Mouse (Mus musculus) olfactory bulb, adult 2 months (tissue): ENCODE results near the gene Ncoa3. TPM values are rescaled to one million over a fixed set of nuclear protein-coding genes. Genes with fewer than 3 reads are reported as not detected.
A peak's percentile ranks its signal among the peaks of the same experiment; 100 is the strongest.

Source experiments
- H3K27ac ChIP-seq: fragments of 200-500 bp; 2 replicates; pipeline ENCODE4 v1.5.1; 2012; ENCODE audit warnings: low read depth, low read length; ENCODE audit not compliant: insufficient read depth
- H3K4me1 ChIP-seq: fragments of 200-500 bp; 2 replicates; pipeline ENCODE4 v1.6.1; 2012; ENCODE audit warnings: low read length; ENCODE audit not compliant: control insufficient read depth, insufficient read depth
- H3K4me3 ChIP-seq: fragments of 200-500 bp; 2 replicates; pipeline ENCODE4 v1.5.1; 2012; ENCODE audit warnings: mild to moderate bottlenecking, low read depth, low read length, moderate library complexity; ENCODE audit not compliant: insufficient read depth
- CTCF ChIP-seq: fragments of 200-500 bp; IDR thresholded peaks from 2 replicates; pipeline ENCODE4 v1.5.1; 2012; ENCODE audit warnings: low read depth, mild to moderate bottlenecking, low read length, moderate library complexity; ENCODE audit not compliant: insufficient read depth
- POLR2A ChIP-seq: fragments of 200-500 bp; IDR thresholded peaks from 2 replicates; pipeline ENCODE4 v1.6.1; 2012; ENCODE audit warnings: mild to moderate bottlenecking, low read depth, low read length, moderate library complexity; ENCODE audit not compliant: insufficient read depth
- WGBS: fragments of 180-500 bp; shearing (Covaris S2); methylation state at CpG from one replicate; pipeline ENCODE4 v1.1.7; 2018; 5-methylcytosine and 5-hydroxymethylcytosine counted together
- polyA plus RNA-seq: library from polyadenylated mRNA; stranded (reverse); fragments of >200 nt; gene quantifications from 2 replicates; pipeline ENCODE4 v1.2.4, GENCODE M21; 2012; ENCODE audit warnings: low replicate concordance; ENCODE audit not compliant: missing spikeins, insufficient read depth, insufficient read length

The Ncoa3 gene
- polyA plus RNA-seq, 1 experiment = not detected

DNA sequence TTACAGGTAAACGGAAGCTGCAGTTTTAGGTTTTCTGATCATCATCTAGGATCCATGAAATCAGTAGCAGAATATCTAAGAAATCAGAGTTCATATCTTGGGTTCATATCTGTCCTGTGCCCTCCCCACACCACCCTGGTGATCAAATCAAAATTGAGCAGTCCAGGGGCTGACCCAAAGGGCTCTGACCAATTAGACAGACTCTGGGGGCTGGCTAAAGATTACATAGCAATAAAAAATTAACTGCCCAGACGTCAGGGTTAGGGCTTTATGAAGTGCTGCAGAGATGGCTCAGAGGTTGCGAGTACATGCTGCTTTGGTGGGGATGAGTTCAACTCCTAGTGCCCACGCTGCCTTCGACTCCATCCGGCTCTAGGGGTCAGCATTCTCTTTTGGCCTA is 14.6 kb downstream of the Ncoa3 start:
- peaks cover 13% of the 10 kb centered on the region for H3K4me1 ChIP-seq
- H3K27ac ChIP-seq = no peak overlapping the region
- TF ChIP-seq POLR2A (no peak), CTCF (no peak)
- WGBS = 88% methylated on average over 6 of the region's 6 CpGs
- no peak overlapping the region for H3K4me3 ChIP-seq

DNA sequence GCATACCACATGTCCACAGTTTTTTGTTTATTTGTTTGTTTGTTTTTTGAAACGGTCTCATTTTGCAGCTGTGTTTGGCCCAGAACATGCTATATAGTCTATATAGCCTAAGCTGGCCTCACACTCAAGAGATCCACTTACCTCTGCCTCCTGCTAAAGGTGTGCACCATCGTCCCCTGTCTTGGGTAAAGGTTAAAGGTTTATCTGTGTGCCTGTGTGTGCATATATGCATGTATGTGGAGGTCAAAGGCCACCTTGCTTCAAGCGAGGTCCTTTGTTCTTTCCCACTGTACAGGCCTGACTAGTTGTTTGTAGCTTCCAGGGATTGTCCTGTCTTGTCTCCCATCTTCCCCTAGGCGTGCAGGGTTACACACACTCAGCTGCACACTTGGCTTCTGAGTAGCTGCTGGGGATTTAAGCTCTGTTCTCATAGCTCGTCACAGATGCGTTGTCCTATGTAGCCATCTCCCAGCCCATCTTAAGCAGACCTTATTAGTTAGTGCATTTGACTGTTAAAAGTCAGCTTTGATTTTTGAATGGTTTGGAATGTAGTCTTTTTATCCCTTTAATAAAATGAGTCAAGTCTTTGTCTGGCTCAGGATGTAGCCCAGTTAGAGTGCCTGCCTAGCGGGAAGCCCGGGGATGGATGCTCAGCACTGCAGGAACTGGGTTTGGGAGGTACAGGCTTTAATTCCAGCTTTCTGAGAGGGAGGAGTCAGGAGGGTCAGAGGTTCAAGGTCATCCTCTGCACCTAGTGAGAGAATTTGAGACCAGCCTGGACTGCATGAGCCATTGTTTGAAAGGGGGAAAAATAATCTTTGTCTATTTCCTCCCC is 16.3 kb downstream of the Ncoa3 start:
- Histone ChIP-seq H3K27ac (peak overlapping the region; percentile 56), H3K4me3 (no peak overlapping the region), H3K4me1 (peaks cover 14% of the 10 kb centered on the region)
- WGBS = 39% methylated on average over 8 of the region's 8 CpGs
- TF ChIP-seq POLR2A (no peak), CTCF (no peak)

GRCm38 (mm10) chr2:166009393-166009947 is 17.0 kb downstream of the Ncoa3 start:
- TF ChIP-seq POLR2A (no peak), CTCF (no peak)
- WGBS = 48% methylated on average over 3 of the region's 3 CpGs
- Histone ChIP-seq H3K4me1 (peaks cover 16% of the 10 kb centered on the region), H3K4me3 (no peak overlapping the region), H3K27ac (peak overlapping the region; percentile 56)

- Histone ChIP-seq H3K4me3 (no peak overlapping the region), H3K4me1 (peaks cover 16% of the 10 kb centered on the region), H3K27ac (no peak overlapping the region)
- TF ChIP-seq CTCF (no peak), POLR2A (no peak)
- WGBS = 63% methylated on average over 12 of the region's 12 CpGs
Measured at GRCm38 (mm10) chr2:166010321-166010720, 17.9 kb downstream of the Ncoa3 start.

GRCm38 (mm10) chr2:166011422-166011821 is 19.0 kb downstream of the Ncoa3 start:
- WGBS = 88% methylated on average over 3 of the region's 3 CpGs
- Histone ChIP-seq H3K27ac (no peak overlapping the region), H3K4me3 (no peak overlapping the region), H3K4me1 (peaks cover 16% of the 10 kb centered on the region)
- no peak for TF ChIP-seq CTCF
- no peak for TF ChIP-seq POLR2A

- Histone ChIP-seq H3K4me1 (peaks cover 16% of the 10 kb centered on the region), H3K27ac (no peak overlapping the region)
- WGBS = 64% methylated on average over 2 of the region's 2 CpGs
Measured at GRCm38 (mm10) chr2:166012145-166012544, 19.7 kb downstream of the Ncoa3 start.

DNA sequence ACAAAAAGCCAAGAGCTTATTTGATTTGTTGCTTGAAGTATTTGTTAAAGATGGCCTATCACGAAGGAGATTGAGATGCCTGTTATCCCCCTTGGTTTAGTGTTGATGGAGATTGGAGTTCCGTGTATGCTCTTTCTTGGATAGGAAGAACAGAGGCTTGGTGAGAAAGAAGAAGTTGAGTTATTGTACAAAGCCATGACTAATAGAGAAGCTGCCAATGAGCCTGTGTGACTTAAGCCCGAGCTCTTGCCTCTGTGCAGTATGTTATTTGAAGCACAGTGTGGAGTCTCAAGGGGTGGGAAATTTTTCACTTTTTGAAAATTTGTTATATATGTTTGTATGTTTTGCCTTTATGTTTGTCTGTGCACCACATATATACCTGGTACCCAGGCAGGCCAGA is 26.3 kb downstream of the Ncoa3 start:
- TF ChIP-seq POLR2A (no peak), CTCF (no peak)
- Histone ChIP-seq H3K4me1 (peaks cover 7% of the 10 kb centered on the region), H3K27ac (no peak overlapping the region), H3K4me3 (no peak overlapping the region)
- 59% methylated on average over 3 of the region's 3 CpGs for WGBS

More at GRCm38 (mm10) chr2:166012145-166012544, 19.7 kb downstream of the Ncoa3 start:
- TF ChIP-seq CTCF (no peak), POLR2A (no peak)
- no peak overlapping the region for H3K4me3 ChIP-seq

GRCm38 (mm10) chr2:166020026-166020425 is 27.6 kb downstream of the Ncoa3 start:
- H3K27ac ChIP-seq = peak overlapping the region; percentile 61; the same call in 1 of the 2 replicates
- H3K4me1 ChIP-seq = peaks cover 5% of the 10 kb centered on the region
- WGBS = 79% methylated on average over 2 of the region's 2 CpGs
- H3K4me3 ChIP-seq = no peak overlapping the region
- TF ChIP-seq POLR2A (no peak), CTCF (no peak)

- 5% methylated on average over 4 of the region's 4 CpGs for WGBS
- no peak for TF ChIP-seq POLR2A
- TF ChIP-seq CTCF = no peak
- H3K4me1 ChIP-seq = peaks cover 5% of the 10 kb centered on the region
- H3K4me3 ChIP-seq = no peak overlapping the region
- peak overlapping the region; percentile 61 for H3K27ac ChIP-seq
Measured at GRCm38 (mm10) chr2:166021073-166021610, 28.7 kb downstream of the Ncoa3 start.
